Mouse (Mus musculus) CD4-positive naive resting alpha-beta T cell, adult 57 days (primary cell): ENCODE results near the gene Cdipt. TPM values are rescaled to one million over a fixed set of nuclear protein-coding genes. Genes with fewer than 3 reads are reported as not detected.

ENCODE experiments used
- total RNA-seq: library from RNA; stranded (reverse); gene quantifications from one replicate; pipeline ENCODE4 v1.2.4, GENCODE M21; 2023

The Cdipt gene
- 154 TPM for total RNA-seq

DNA sequence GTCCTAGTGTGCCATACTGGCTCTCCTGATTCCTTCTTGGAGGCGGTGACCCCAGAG lies at the start of gene Cdipt:
Cdipt (plus strand) TSS at position 22 of the 57 bp plus-strand sequence.

DNA sequence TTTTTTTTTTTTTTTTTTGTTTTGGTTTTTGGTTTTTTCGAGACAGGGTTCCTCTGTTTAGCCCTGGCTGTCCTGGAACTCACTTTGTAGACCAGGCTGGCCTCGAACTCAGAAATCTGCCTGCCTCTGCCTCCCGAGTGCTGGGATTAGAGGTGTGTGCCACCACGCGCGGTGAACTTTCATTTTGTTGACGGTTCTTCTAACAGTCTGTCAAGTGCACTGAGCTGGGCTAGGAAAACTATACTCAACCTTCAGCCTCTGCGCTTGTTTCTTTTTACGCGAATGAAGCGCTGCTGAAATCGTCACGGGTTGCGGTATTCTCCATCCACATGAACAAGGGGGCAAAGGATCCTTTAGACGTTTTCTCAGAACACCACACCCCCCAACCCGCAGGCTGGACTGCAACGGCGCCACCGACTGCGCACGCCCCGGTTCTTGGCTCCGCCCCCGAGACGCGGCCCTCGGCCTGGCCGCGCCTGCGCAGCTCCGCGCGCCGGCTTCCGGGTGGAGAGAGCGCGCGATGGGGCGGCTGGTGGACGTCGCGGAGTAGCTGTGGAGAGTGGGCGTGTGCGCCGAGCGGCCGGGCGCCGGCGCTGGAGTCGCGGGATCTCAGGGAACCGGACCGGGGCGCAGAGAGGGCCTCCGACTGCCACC lies 47.2 kb upstream of the Cdipt start, which contains the start of gene Kctd13:
Kctd13 (plus strand) TSS at position 496 of the 654 bp plus-strand sequence.

GRCm38 (mm10) chr7:126949403-126949792 lies 26.3 kb upstream of the Cdipt start, which contains the start of gene Asphd1:
Gene Asphd1 (minus strand): TSS chr7:126949582.

GRCm38 (mm10) chr7:126949793-126950646 lies 25.7 kb upstream of the Cdipt start, which contains the start of gene Sez6l2:
Gene Sez6l2 (plus strand): TSS chr7:126950563.

DNA sequence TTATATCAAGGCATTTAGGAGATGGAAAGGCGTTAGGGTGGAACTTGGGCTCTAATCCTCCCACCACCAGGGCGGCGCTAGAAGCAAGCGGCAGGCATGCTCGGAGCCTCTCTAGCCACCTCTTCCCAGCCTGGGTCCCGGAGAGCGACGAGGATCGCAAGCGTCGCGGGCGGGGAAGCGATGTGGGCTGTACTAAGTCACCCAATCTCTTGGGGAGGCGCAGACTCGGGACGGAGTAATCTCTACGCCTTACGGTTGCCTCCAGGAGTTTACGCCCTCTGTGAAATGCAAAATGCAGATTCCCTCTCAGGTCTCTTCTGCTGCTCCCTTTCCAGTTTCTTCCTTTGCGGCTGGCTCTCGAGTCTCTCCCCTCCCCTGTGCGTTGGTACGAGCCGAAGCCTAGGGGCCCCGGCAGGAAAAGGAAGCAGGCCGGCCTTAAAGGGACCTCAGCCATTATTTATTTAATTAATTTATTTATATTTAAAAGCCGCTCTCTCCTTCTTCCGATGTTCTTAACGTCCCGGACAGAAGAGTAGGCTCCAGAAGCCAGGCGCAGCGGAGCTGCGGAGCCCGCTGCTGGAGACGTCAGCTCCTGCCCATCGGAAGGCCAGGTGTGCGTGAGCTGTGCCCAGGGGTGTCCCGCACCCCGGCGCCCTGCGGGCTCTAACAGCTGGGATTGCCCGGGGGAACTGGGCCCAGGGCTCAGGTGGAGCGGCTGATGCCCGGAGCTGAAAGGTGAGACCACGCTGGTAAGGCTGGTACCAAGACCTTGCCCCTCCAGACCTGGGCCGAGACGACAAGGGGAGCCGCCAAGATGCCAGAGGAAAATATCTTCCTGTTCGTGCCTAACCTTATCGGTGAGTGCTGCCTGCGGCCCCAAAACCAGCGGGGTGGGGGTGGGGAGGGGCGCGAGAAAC lies 494 bp downstream of the Cdipt start, which contains the start of gene Cdiptos:
Cdiptos (minus strand) TSS at position 149 of the 917 bp plus-strand sequence.

DNA sequence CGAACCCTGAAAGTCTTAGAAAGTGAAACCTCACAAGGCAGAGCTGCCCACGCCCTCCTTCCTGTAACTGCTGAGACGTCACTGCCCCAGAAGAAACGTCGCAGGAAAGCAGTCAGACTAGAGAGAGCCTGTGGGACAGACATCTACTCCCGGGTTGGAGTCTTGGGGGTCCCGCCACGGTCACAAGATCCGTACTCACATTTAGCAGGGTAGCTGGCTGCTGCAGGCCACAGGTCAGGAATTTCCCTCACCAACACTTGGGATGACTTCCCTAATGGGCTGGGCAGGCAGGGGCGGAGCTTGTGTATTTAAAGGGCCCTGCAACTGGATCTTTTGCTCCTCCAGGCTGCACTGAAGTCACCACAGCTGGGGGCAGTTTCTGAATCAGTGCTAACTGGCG lies 38.6 kb downstream of the Cdipt start, which contains the start of gene Mvp:
Mvp (minus strand) TSS at position 302 of the 400 bp plus-strand sequence.

DNA sequence TGATC lies 40.6 kb downstream of the Cdipt start, which contains the start of gene Pagr1b:
Pagr1b (minus strand) TSS at position 4 of the 5 bp plus-strand sequence.

DNA sequence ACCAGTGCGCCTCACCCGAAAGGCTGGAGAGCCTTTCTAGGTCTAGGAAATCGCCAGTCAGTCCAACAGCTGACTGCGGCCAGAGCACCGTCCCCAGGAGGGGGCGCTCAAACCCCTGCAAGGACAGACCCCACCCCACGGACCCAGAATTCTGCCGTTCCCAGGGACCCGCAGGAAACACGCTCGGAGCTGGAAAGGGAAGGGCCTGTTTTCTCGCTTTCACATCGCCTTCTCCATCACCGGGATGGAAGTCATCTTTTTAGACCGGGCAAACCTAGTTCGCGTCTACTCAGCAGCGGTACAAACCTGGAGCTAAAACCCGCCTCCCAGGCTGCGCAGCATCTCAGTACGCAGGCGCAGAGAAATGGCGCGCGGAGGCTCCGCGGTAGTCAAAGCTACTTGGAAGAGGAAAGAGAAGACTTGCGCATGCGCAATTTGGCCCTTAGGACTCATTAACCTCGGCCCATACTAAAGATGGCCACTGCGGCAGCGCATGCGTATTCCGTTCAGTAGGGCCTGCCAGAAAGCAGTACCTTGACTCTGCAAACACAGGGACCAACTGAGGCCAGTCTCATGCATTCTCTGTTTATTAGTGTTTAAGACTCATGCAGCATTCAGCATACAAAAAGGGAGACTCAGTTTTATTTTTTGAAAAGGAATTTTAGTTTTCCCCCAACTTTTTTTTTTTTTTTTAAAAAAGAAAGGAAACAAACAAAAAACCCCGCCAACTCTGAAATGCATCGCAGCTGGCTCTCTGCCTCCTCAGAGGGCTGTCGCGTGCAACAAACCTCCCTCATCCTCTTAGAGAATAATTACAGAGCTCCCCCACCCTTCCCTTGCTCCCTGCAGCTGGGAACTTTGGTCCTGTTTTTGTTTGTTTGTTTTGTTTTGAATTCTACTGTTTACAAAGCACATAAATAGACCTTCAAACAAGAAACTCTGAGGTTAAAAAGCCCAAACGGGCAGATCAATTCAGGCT lies 41.5 kb downstream of the Cdipt start, which contains the start of gene Pagr1a:
Pagr1a (minus strand) TSS at position 382 of the 979 bp plus-strand sequence.

GRCm38 (mm10) chr7:127020901-127021562 lies 45.3 kb downstream of the Cdipt start, which contains the start of the genes Gm42742 and Prrt2:
Gene Gm42742 (minus strand): TSS chr7:127021097.
Gene Prrt2 (minus strand): TSS chr7:127021211.

GRCm38 (mm10) chr7:127026984-127027726 lies 51.4 kb downstream of the Cdipt start, which contains the start of gene Maz:
Gene Maz (minus strand): TSS chr7:127027037.

Other genes with a start within 250 kb of the Cdipt start
- 47.4 TPM for gene Mapk3, start 216.3 kb upstream of the Cdipt start, total RNA-seq
- 5.8 TPM for gene Gdpd3, start 209.6 kb upstream of the Cdipt start, total RNA-seq
- 256 TPM for gene Ypel3, start 199.0 kb upstream of the Cdipt start, total RNA-seq
- 11.5 TPM for gene Tbx6, start 194.4 kb upstream of the Cdipt start, total RNA-seq
- gene Ppp4c, start 183.4 kb upstream of the Cdipt start, total RNA-seq = 252 TPM
- gene Fam57b, start 178.2 kb upstream of the Cdipt start, total RNA-seq = not detected
- gene 4930451I11Rik, start 144.3 kb upstream of the Cdipt start, total RNA-seq = not detected
- not detected for gene Doc2a, start 128.5 kb upstream of the Cdipt start, total RNA-seq
- 19.3 TPM for gene Hirip3, start 113.9 kb upstream of the Cdipt start, total RNA-seq
- gene Ino80e, start 113.5 kb upstream of the Cdipt start, total RNA-seq = 63.0 TPM
- gene Taok2, start 91.2 kb upstream of the Cdipt start, total RNA-seq = 94.6 TPM
- 36.1 TPM for gene Tmem219, start 53.0 kb upstream of the Cdipt start, total RNA-seq
- gene Kctd13, start 47.0 kb upstream of the Cdipt start, total RNA-seq = 39.6 TPM
- not detected for gene Asphd1, start 26.3 kb upstream of the Cdipt start, total RNA-seq
- 9.2 TPM for gene Sez6l2, start 25.4 kb upstream of the Cdipt start, total RNA-seq
- not detected for gene Cdiptos, start 184 bp downstream of the Cdipt start, total RNA-seq
- gene Mvp, start 38.7 kb downstream of the Cdipt start, total RNA-seq = 39.4 TPM
- not detected for gene Pagr1b, start 40.6 kb downstream of the Cdipt start, total RNA-seq
- gene Pagr1a, start 41.4 kb downstream of the Cdipt start, total RNA-seq = 27.0 TPM
- 35.1 TPM for gene Gm42742, start 45.2 kb downstream of the Cdipt start, total RNA-seq
- gene Prrt2, start 45.3 kb downstream of the Cdipt start, total RNA-seq = 5.5 TPM
- gene Maz, start 51.1 kb downstream of the Cdipt start, total RNA-seq = 228 TPM
- 1.9 TPM for gene Kif22, start 66.6 kb downstream of the Cdipt start, total RNA-seq
- not detected for gene Zg16, start 111.4 kb downstream of the Cdipt start, total RNA-seq
- 95.7 TPM for gene AI467606, start 115.4 kb downstream of the Cdipt start, total RNA-seq
- 34.3 TPM for gene Qprt, start 146.3 kb downstream of the Cdipt start, total RNA-seq
- gene Spn, start 161.9 kb downstream of the Cdipt start, total RNA-seq = 356 TPM
- 80.1 TPM for gene Cd2bp2, start 220.1 kb downstream of the Cdipt start, total RNA-seq
- 57.2 TPM for gene Tbc1d10b, start 232.6 kb downstream of the Cdipt start, total RNA-seq
- gene Mylpf, start 233.0 kb downstream of the Cdipt start, total RNA-seq = 18.8 TPM